ENCODE assay signal across 8 mouse cellular contexts in the genomic region with DNA sequence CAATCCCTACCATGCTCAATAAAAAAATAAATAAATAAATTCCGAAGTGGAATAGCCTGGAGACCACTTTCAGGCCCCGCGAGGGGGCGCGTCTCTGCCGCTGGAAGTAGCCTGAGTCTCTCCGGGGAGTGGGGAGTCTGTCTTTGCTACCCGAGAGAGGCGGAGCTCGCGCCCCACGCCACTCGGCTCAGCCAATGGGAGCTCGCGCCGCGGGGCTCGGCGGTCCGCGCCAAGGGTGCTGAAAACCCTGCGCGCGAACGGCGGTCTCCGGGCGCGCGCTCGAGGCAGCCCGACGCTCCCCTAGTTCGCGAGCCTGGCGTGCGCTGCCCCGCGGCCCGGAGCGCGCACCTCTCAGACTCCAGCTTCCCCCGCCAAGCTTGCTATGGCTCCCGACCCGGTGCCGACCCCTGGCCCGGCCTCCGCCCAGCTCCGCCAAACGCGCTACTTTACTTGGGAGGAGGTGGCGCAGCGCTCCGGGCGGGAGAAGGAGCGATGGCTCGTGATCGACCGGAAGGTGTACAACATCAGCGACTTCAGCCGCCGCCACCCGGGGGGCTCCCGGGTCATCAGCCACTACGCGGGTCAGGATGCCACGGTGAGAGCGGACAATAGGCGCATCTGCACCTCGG. TPM values are rescaled to one million over a fixed set of nuclear protein-coding genes. Genes with fewer than 3 reads are reported as not detected.
DNase-seq lines count a peak whose midpoint lies in the region; ATAC-seq lines count a peak whose summit lies in the region.

A gene (plus strand): TSS at position 219 of the 629 bp plus-strand sequence.

- WGBS in hindbrain, embryonic 12.5 days = under 1% methylated on average over 70 of the region's 70 CpGs

- H3K27ac ChIP-seq in hindbrain, embryonic 12.5 days = peak within 1 kb of the TSS; percentile 95

- H3K9ac ChIP-seq in hindbrain, embryonic 12.5 days = peak within 1 kb of the TSS; percentile 89

- no peaks in the 10 kb centered on the region; the same call in 1 of the 2 replicates for H3K9me3 ChIP-seq in hindbrain, embryonic 12.5 days (replicated peaks)

- peak within 1 kb of the TSS; percentile 71 for H3K4me2 ChIP-seq in hindbrain, embryonic 12.5 days (replicated peaks)

- H3K36me3 ChIP-seq in hindbrain, embryonic 12.5 days = peaks cover 29% of the 10 kb centered on the region

- no peaks in the 10 kb centered on the region for H3K27me3 ChIP-seq in hindbrain, embryonic 12.5 days

- ATAC-seq in hindbrain, embryonic 12.5 days (ENCODE audit: low FRiP score) = peak; percentile 97

- H3K4me3 ChIP-seq in hindbrain, embryonic 12.5 days = peak within 1 kb of the TSS; percentile 79

- peak; percentile 96 for DNase-seq in Muller cell, postnatal 12 days (ENCODE audit: inconsistent ontology term)
- peak; percentile 95 for DNase-seq in cerebellum, adult 9-11 months
- peak; percentile 93 to 96 for DNase-seq in frontal cortex, postnatal 10 days (ENCODE audit: low spot score in 2 of 2)
- peak; percentile 95 to 98 for DNase-seq in layer of hippocampus, postnatal 14 days (ENCODE audit: low spot score in 2 of 2)
- DNase-seq in lung, postnatal 14 days = peak; percentile 91
- DNase-seq in retina, embryonic 14.5 days (ENCODE audit: low spot score) = peak; percentile 97
- peak; percentile 93 for DNase-seq in thymus, postnatal 4 days

- H3K4me1 ChIP-seq in hindbrain, embryonic 12.5 days = peaks cover 30% of the 10 kb centered on the region

RNA-seq across cellular contexts. Expression of the gene that starts here (rescaled TPM):
- polyA plus RNA-seq in hindbrain, embryonic 12.5 days (2016; fragmentation: Nextera tagmentation; extraction: Ambion mirVana) = 175 and 183 TPM in 2 replicates
- 100 to 1,000 TPM; 193 to 203 TPM for total RNA-seq in layer of hippocampus, postnatal 14 days (2021)

Comparison
In these comparisons a context has a peak if more than half of its experiments do, and no peak if none do; other contexts are left out.
1. Peak in every context shown above with its lines: DNase-seq, ATAC-seq, H3K4me3 ChIP-seq and H3K27ac ChIP-seq.